Comparison of ENCODE assay signal across 9 mouse cellular contexts in the genomic region with DNA sequence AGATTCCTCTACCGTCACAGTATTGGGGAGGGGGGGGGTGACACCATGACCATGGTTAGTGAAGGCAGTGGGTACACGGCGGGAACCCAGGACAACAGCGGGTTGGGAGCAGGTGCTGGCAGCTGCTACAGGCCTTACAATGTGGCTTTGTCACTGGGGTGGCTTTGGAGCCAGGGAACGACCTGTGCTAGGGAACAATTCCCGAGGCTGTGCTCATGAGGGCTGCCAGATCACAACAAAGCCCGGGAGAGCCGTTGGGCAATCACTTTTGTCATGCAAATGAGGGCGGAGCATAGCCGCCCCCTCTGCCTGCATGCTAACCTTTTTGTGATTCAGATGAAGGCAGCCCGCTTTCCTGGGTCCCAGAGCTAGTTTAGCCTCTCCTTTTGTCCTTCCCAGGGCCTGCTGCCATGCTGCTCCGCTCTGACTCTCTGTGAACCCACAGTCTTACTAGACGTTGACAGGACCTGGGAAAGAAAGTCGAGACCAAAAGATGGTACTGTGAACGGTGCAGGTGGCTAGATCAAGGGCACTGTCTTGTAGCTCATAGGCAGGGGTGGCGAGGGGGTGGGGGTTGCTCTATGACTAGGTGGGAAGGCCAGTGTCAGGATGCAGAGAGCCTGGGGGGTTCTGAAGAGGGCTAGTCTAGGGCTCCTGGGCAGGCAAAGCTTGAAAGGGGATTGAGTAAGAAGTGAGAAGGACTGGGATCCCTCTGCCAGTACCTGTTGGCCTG. TPM values are rescaled to one million over a fixed set of nuclear protein-coding genes. Genes with fewer than 3 reads are reported as not detected.
DNase-seq lines count a peak whose midpoint lies in the region; ATAC-seq lines count a peak whose summit lies in the region.
"Had no signal": no experiment of that assay in that cellular context is flagged by ENCODE, and none has a peak within 500 bp of the region (broad histone marks: within the 10 kb centered on the region; RNA-seq: fewer than 3 reads in every experiment).

No protein-coding gene starts in this region.

- H3K9me3 ChIP-seq in embryonic facial prominence, embryonic 12.5 days = no peaks in the 10 kb centered on the region
- H3K9me3 ChIP-seq: limb, embryonic 15.5 days had no signal

- peak; percentile 71; the same call in 1 of the 2 replicates for ATAC-seq in embryonic facial prominence, embryonic 12.5 days (ENCODE audit: insufficient number of reproducible peaks, insufficient read depth, low FRiP score, low TSS enrichment)
- no peak; the same call in 1 of the 2 replicates for ATAC-seq in cerebellum, adult (ENCODE audit: insufficient number of reproducible peaks, low FRiP score, low TSS enrichment)

- peak; percentile 68 to 91 for DNase-seq in layer of hippocampus, adult 18-20 months (ENCODE audit: low spot score in 2 of 2)
- DNase-seq in layer of hippocampus, adult 9-10 months (ENCODE audit: low spot score) = no peak
- peak; percentile 85 for DNase-seq in layer of hippocampus, adult 8-10 months (ENCODE audit: low spot score in 2 of 2)
- peak; percentile 20 to 45 for DNase-seq in lung, postnatal 4 days
- DNase-seq in telencephalon, adult 2 months (ENCODE audit: low read depth, low spot score) = peak; percentile 71
- no peak for DNase-seq in urinary bladder, postnatal 10 days (ENCODE audit: low spot score)

- WGBS in embryonic facial prominence, embryonic 12.5 days = 15% methylated on average over 16 of the region's 16 CpGs

- no peak overlapping the region for H3K4me2 ChIP-seq in embryonic facial prominence, embryonic 12.5 days (replicated peaks)
- H3K4me2 ChIP-seq: limb, embryonic 15.5 days had no signal

- no peaks in the 10 kb centered on the region; the same call in 1 of the 2 replicates for H3K27me3 ChIP-seq in embryonic facial prominence, embryonic 12.5 days
- H3K27me3 ChIP-seq: limb, embryonic 15.5 days had no signal

- H3K4me3 ChIP-seq in embryonic facial prominence, embryonic 12.5 days = no peak overlapping the region
- H3K4me3 ChIP-seq: limb, embryonic 15.5 days had no signal

- H3K4me1 ChIP-seq in embryonic facial prominence, embryonic 12.5 days = 0 out of 2 replicates have a peak, but pooled peaks cover 3% of the 10 kb centered on the region

- H3K36me3 ChIP-seq in embryonic facial prominence, embryonic 12.5 days = no peaks in the 10 kb centered on the region
- H3K36me3 ChIP-seq: limb, embryonic 15.5 days had no signal

- no peak overlapping the region for H3K27ac ChIP-seq in embryonic facial prominence, embryonic 12.5 days
- H3K27ac ChIP-seq: limb, embryonic 15.5 days had no signal

- no peak overlapping the region for H3K9ac ChIP-seq in embryonic facial prominence, embryonic 12.5 days
- H3K9ac ChIP-seq: limb, embryonic 15.5 days had no signal

RNA-seq across cellular contexts. Expression of gene Klf13, which starts 18.4 kb away (rescaled TPM):
- 100 to 1,000 TPM; 202 to 217 TPM for total RNA-seq in layer of hippocampus, adult 18-20 months (2021)
- polyA plus RNA-seq in embryonic facial prominence, embryonic 12.5 days (2016; fragmentation: Nextera tagmentation; extraction: Ambion mirVana) = 21.3 and 21.4 TPM in 2 replicates
- total RNA-seq in layer of hippocampus, adult 8-10 months (2022) = 100 to 1,000 TPM; 169 to 188 (median 176) TPM

RNA-seq across cellular contexts. Expression of gene E030018B13Rik, which starts 40.5 kb away (rescaled TPM):
- total RNA-seq in layer of hippocampus, adult 18-20 months (2021) = not detected
- not detected in 2 replicates for polyA plus RNA-seq in embryonic facial prominence, embryonic 12.5 days (2016; fragmentation: Nextera tagmentation; extraction: Ambion mirVana)
- not detected for total RNA-seq in layer of hippocampus, adult 8-10 months (2022)
- polyA plus RNA-seq: limb, embryonic 15.5 days had no signal

Comparison
In these comparisons a context has a peak if more than half of its experiments do, and no peak if none do; other contexts are left out.
1. DNase-seq: peak in layer of hippocampus, adult 18-20 months (2 of 2), layer of hippocampus, adult 8-10 months (2 of 2), lung, postnatal 4 days (2 of 2) and telencephalon, adult 2 months (single experiment); none in layer of hippocampus, adult 9-10 months (single experiment) and urinary bladder, postnatal 10 days (single experiment).